Mouse (Mus musculus) monocyte, adult 59 days (primary cell): Measurements from ENCODE around the gene Tgfbrap1. TPM values are rescaled to one million over a fixed set of nuclear protein-coding genes. Genes with fewer than 3 reads are reported as not detected.

Source experiments
- total RNA-seq, 2 experiments: library from RNA; stranded (reverse); gene quantifications; one replicate each; pipeline ENCODE4 v1.2.4; 2023

Gene Tgfbrap1
- 10 to 100 TPM; 34.5 to 35.7 TPM for total RNA-seq

DNA sequence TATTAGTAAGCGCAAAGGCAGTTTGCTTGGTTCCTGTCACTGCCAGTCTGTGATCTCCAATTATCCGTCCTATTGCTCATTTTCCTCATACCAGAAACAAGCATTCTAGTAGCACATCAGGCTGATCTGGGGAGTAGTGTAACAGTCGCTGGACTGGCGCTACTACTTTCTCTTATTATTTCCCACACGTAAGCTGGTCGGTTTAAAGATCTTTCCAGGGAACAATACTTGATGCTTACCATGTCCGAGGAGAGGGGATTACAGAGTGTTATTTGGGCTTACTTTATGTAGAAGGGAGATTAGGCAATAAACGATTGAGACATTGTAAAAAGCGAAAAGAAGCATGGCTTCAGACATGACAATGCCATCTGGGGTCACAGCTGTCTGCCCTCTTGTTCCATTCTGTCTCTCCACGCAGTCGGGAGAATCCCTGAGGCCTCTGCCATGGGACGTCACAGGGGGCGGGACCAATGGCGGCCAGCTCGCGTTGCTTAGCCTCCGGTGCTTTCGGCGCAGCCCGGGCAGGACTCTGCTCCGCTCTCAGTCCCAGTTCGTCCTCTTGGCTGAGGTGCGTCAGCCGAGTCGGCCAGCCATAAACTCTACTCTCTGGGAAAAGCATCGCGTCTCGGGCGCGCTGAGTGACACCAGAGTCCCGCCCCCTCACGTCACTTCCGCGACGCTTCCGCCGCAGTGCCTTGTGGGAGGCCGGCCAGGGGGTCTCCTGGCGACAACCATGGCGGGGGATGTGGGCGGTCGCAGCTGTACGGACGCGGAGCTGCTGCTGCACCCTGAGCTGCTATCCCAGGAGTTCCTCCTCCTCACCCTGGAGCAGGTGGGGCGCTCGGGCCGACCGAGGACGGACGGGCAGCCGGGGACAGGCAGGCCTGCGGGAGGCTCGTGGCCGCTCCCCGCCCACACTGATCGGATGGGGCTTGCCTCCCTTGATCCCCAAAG, at the start of gene Tgfbrap1, which contains the start of gene AI597479:
TSS of gene Tgfbrap1 (minus strand) at position 607 of the 954 bp plus-strand sequence.
TSS of gene AI597479 (plus strand) at position 680 of the 954 bp plus-strand sequence.

Other genes starting within 250 kb of the Tgfbrap1 start
- 10 to 100 TPM; 28.9 to 29.2 TPM for gene Mrps9, start 247.4 kb downstream of the Tgfbrap1 start, total RNA-seq
- not detected for gene Gpr45, start 145.8 kb downstream of the Tgfbrap1 start, total RNA-seq
- gene AI597479, start 73 bp upstream of the Tgfbrap1 start, total RNA-seq, result 1 to 10 TPM; 4.7 to 6.4 TPM
- gene Fhl2, start 98.3 kb upstream of the Tgfbrap1 start, total RNA-seq, result 1 to 10 TPM; 1.2 to 1.4 TPM